Mouse (Mus musculus) neural tube, embryonic 14.5 days (tissue): ENCODE results near the gene Kcnj13. TPM values are rescaled to one million over a fixed set of nuclear protein-coding genes. Genes with fewer than 3 reads are reported as not detected.

Experiments used
- ATAC-seq: fragments of 200-750 bp; cut with Nextera tagmentation; 2 replicates; pipeline ENCODE4 v1.8.0; 2017; ENCODE audit warnings: low read depth, mild to moderate bottlenecking, moderate TSS enrichment, moderate library complexity
- H3K27ac ChIP-seq: fragments of 300-500 bp; sonication (generic); 2 replicates; pipeline ENCODE4 v1.5.1; 2014; ENCODE audit warnings: low read depth, mild to moderate bottlenecking, control low read depth, low read length, moderate library complexity, mixed read lengths
- H3K27me3 ChIP-seq: fragments of 300-500 bp; sonication (generic); 2 replicates; pipeline ENCODE4 v1.6.1; 2014; ENCODE audit warnings: low read length; ENCODE audit not compliant: control insufficient read depth, insufficient read depth
- H3K36me3 ChIP-seq: fragments of 300-500 bp; sonication (generic); 2 replicates; pipeline ENCODE4 v1.6.1; 2014; ENCODE audit warnings: low read length, mixed read lengths; ENCODE audit not compliant: control insufficient read depth, insufficient read depth
- H3K4me1 ChIP-seq: fragments of 300-500 bp; sonication (generic); 2 replicates; pipeline ENCODE4 v1.6.1; 2014; ENCODE audit warnings: low read length; ENCODE audit not compliant: control insufficient read depth, insufficient read depth
- H3K4me2 ChIP-seq: fragments of 300-500 bp; sonication (generic); 2 replicates; pipeline ENCODE4 v1.6.1; 2014; ENCODE audit warnings: mild to moderate bottlenecking, low read depth, low read length, control low read depth
- H3K4me3 ChIP-seq: fragments of 300-500 bp; sonication (generic); 2 replicates; pipeline ENCODE4 v1.5.1; 2014; ENCODE audit warnings: low read depth, low read length, control low read depth, mixed read lengths
- H3K9ac ChIP-seq: fragments of 300-500 bp; sonication (generic); replicated peaks from 2 replicates; pipeline ENCODE4 v1.6.1; 2014; ENCODE audit warnings: low read depth, mild to moderate bottlenecking, control low read depth, low read length, mixed read lengths
- H3K9me3 ChIP-seq: fragments of 300-500 bp; sonication (generic); 2 replicates; pipeline ENCODE4 v1.6.1; 2016; ENCODE audit warnings: low read length; ENCODE audit not compliant: control insufficient read depth
- WGBS: fragments of 180-500 bp; shearing (Covaris S2); extraction: QIAGEN DNeasy Blood & Tissue Kit; methylation state at CpG from one replicate; pipeline ENCODE4 v1.1.7; 2014; 5-methylcytosine and 5-hydroxymethylcytosine counted together
- polyA plus RNA-seq: library from polyadenylated mRNA; unstranded; fragments of >200 nt; fragmentation: Nextera tagmentation; extraction: Ambion mirVana; gene quantifications from 2 replicates; pipeline ENCODE4 v1.2.1, GENCODE M21; 2014

The Kcnj13 gene
- polyA plus RNA-seq, 1 experiment from 2014 or later = 0.68 TPM

- no peaks in the 10 kb centered on the region for H3K9me3 ChIP-seq
- 0 out of 2 replicates have a peak, but pooled peaks cover 5% of the 10 kb centered on the region for H3K36me3 ChIP-seq
- no peak for ATAC-seq
- no peaks in the 10 kb centered on the region for H3K4me1 ChIP-seq
- H3K4me2 ChIP-seq = no peak overlapping the region
- WGBS = 95% methylated on average over 9 of the region's 9 CpGs
- no peak overlapping the region for H3K9ac ChIP-seq
- H3K27ac ChIP-seq = no peak overlapping the region
- H3K4me3 ChIP-seq = no peak overlapping the region
- no peaks in the 10 kb centered on the region for H3K27me3 ChIP-seq
Observed at GRCm38 (mm10) chr1:87386436-87387092, 8.0 kb downstream of the Kcnj13 start.

- Histone ChIP-seq H3K27ac (no peak overlapping the region), H3K9me3 (no peaks in the 10 kb centered on the region), H3K9ac (no peak overlapping the region), H3K4me1 (no peaks in the 10 kb centered on the region), H3K36me3 (peaks cover 8% of the 10 kb centered on the region; the same call in 1 of the 2 replicates), H3K27me3 (no peaks in the 10 kb centered on the region), H3K4me3 (no peak overlapping the region), H3K4me2 (no peak overlapping the region)
- ATAC-seq = no peak
- 95% methylated on average over 3 of the region's 3 CpGs for WGBS
Observed at GRCm38 (mm10) chr1:87381152-87381551, 13.4 kb downstream of the Kcnj13 start.

GRCm38 (mm10) chr1:87379919-87380318 is 14.6 kb downstream of the Kcnj13 start:
- WGBS = 100% methylated on average over 1 of the region's 1 CpGs

GRCm38 (mm10) chr1:87378024-87378560 is 16.4 kb downstream of the Kcnj13 start:
- no peak overlapping the region for H3K4me3 ChIP-seq
- no peaks in the 10 kb centered on the region for H3K4me1 ChIP-seq
- H3K9ac ChIP-seq = no peak overlapping the region
- H3K27ac ChIP-seq = no peak overlapping the region
- 90% methylated on average over 3 of the region's 3 CpGs for WGBS
- H3K4me2 ChIP-seq = no peak overlapping the region
- H3K9me3 ChIP-seq = no peaks in the 10 kb centered on the region
- H3K36me3 ChIP-seq = peaks cover 8% of the 10 kb centered on the region; the same call in 1 of the 2 replicates
- ATAC-seq = no peak
- no peaks in the 10 kb centered on the region for H3K27me3 ChIP-seq

More at GRCm38 (mm10) chr1:87379919-87380318, 14.6 kb downstream of the Kcnj13 start:
- no peak overlapping the region for H3K4me2 ChIP-seq
- no peak overlapping the region for H3K27ac ChIP-seq
- H3K4me3 ChIP-seq = no peak overlapping the region
- H3K9ac ChIP-seq = no peak overlapping the region
- H3K36me3 ChIP-seq = peaks cover 8% of the 10 kb centered on the region; the same call in 1 of the 2 replicates
- no peaks in the 10 kb centered on the region for H3K4me1 ChIP-seq
- no peaks in the 10 kb centered on the region for H3K9me3 ChIP-seq
- H3K27me3 ChIP-seq = no peaks in the 10 kb centered on the region
- no peak for ATAC-seq

- Histone ChIP-seq H3K4me1 (no peaks in the 10 kb centered on the region), H3K4me3 (no peak overlapping the region), H3K9ac (no peak overlapping the region), H3K36me3 (peaks cover 9% of the 10 kb centered on the region; the same call in 1 of the 2 replicates), H3K4me2 (no peak overlapping the region), H3K27me3 (no peaks in the 10 kb centered on the region), H3K9me3 (no peaks in the 10 kb centered on the region), H3K27ac (no peak overlapping the region)
- ATAC-seq = no peak
- WGBS = 71% methylated on average over 1 of the region's 1 CpGs
Observed at GRCm38 (mm10) chr1:87360276-87360675, 34.3 kb downstream of the Kcnj13 start.

- Histone ChIP-seq H3K4me2 (no peak overlapping the region), H3K4me1 (no peaks in the 10 kb centered on the region), H3K27ac (no peak overlapping the region), H3K27me3 (no peaks in the 10 kb centered on the region), H3K4me3 (no peak overlapping the region), H3K9ac (no peak overlapping the region), H3K36me3 (peaks cover 4% of the 10 kb centered on the region; the same call in 1 of the 2 replicates), H3K9me3 (no peaks in the 10 kb centered on the region)
- ATAC-seq = no peak
- 93% methylated on average over 2 of the region's 2 CpGs for WGBS
Observed at GRCm38 (mm10) chr1:87350576-87350975, 44.0 kb downstream of the Kcnj13 start.

Other genes with a start within 250 kb of the Kcnj13 start
- 60.2 and 64.9 TPM in 2 replicates for gene Ecel1, start 238.2 kb downstream of the Kcnj13 start, polyA plus RNA-seq
- 0.46 and 6.1 TPM in 2 replicates for gene Prss56, start 211.4 kb downstream of the Kcnj13 start, polyA plus RNA-seq
- gene Chrnd, start 204.1 kb downstream of the Kcnj13 start, polyA plus RNA-seq = not detected in 2 replicates
- gene Chrng, start 190.1 kb downstream of the Kcnj13 start, polyA plus RNA-seq = not detected in 2 replicates
- 68.7 and 90.7 TPM in 2 replicates for gene Eif4e2, start 180.8 kb downstream of the Kcnj13 start, polyA plus RNA-seq
- 1.2 and 1.9 TPM in 2 replicates for gene Efhd1, start 130.4 kb downstream of the Kcnj13 start, polyA plus RNA-seq
- gene Gigyf2, start 67.7 kb downstream of the Kcnj13 start, polyA plus RNA-seq = 76.4 and 77.0 TPM in 2 replicates
- 0.86 and 1.8 TPM in 2 replicates for gene Snorc, start 75.5 kb upstream of the Kcnj13 start, polyA plus RNA-seq
- 0.17 and 0.63 TPM in 2 replicates for gene Neu2, start 115.2 kb upstream of the Kcnj13 start, polyA plus RNA-seq
- 15.5 and 28.9 TPM in 2 replicates for gene Ngef, start 179.1 kb upstream of the Kcnj13 start, polyA plus RNA-seq
- gene Inpp5d, start 225.6 kb upstream of the Kcnj13 start, polyA plus RNA-seq = 3.1 and 4.4 TPM in 2 replicates